Mouse (Mus musculus): ENCODE results near the gene Sox13. TPM values are rescaled to one million over a fixed set of nuclear protein-coding genes. Genes with fewer than 3 reads are reported as not detected.
A peak's percentile ranks its signal among the peaks of the same experiment; 100 is the strongest.
"Not testable (repeated sequence)": the region's sequence is repeated elsewhere in the genome, so short reads cannot be mapped to it uniquely, and the experiment has no call there.

Gene Sox13
- polyA plus RNA-seq, 1 experiment from 2014 or later, result 14.2 TPM

DNA sequence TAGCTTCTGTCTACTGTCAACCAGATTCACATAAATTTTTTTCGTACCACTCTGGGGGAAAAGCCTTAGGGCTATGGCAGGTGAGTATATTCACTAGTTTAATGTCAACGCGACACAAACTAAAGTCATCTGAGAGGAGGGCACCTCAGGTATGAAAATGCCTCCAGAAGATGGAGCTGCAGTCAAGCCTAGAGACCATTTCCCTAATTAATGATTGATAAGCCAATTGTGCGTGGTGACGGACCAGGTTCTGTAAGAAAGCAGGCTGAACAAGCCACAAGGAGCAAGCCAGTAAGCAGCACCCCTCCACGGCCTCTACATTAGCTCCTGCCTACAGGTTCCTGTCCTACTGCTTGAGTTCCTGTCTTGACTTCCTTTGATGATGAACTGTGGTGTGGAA is 63.2 kb downstream of the Sox13 start:
- 93% methylated on average over 6 of the region's 6 CpGs for WGBS
- Histone ChIP-seq H3K27me3 (replicated peaks) (peaks cover 30% of the 10 kb centered on the region), H3K27ac (no peak overlapping the region), H3K9me3 (no peaks in the 10 kb centered on the region), H3K4me1 (peaks cover 10% of the 10 kb centered on the region), H3K36me3 (no peaks in the 10 kb centered on the region), H3K9ac (no peak overlapping the region), H3K4me3 (no peak overlapping the region), H3K4me2 (replicated peaks) (no peak overlapping the region)
- ATAC-seq (ENCODE audit: low FRiP score, low read depth), result no peak

DNA sequence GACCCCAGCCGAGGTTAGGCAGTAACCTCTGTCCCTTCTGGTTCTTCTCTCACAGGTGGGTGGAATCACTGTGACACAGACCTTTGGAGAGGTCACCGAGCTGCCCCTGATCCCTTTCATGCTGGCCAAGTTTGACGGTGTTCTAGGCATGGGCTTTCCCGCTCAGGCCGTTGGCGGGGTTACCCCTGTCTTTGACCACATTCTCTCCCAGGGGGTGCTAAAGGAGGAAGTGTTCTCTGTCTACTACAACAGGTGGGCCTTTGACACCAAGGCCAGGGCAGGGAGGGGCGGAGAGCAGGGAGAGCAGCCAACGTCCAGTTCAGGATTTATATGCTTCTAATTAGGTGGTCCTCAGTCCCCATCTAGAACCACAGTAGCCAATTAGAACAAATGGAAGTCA is 67.8 kb downstream of the Sox13 start:
- no peak overlapping the region for H3K4me3 ChIP-seq
- H3K27ac ChIP-seq, result no peak overlapping the region
- ATAC-seq (ENCODE audit: low FRiP score, low read depth), result no peak
- peaks cover 4% of the 10 kb centered on the region for H3K27me3 ChIP-seq (replicated peaks)
- 63% methylated on average over 8 of the region's 8 CpGs for WGBS
- no peaks in the 10 kb centered on the region for H3K9me3 ChIP-seq
- no peak overlapping the region for H3K4me2 ChIP-seq (replicated peaks)
- no peaks in the 10 kb centered on the region for H3K4me1 ChIP-seq
- H3K9ac ChIP-seq, result no peak overlapping the region
- H3K36me3 ChIP-seq, result no peaks in the 10 kb centered on the region

DNA sequence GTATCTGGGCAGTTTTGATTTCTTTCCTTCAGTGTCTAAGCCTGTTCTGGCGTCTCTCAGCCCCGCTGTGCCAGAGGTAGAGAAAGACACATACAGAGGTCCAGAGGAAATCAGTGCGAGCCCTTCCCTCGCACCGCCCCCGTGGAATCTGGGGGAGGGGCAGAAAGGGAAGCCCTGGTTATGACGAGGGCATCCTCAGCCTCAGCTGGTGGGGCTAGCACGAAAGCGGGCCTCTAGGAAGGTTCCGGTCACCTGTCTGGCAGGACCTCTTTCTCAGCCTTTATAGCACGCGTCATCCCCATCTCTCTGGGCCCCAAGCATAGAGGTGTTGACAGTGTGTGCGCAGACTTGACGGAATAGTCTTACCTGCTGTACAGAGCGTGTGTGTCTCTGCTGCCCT is 68.3 kb downstream of the Sox13 start:
- Histone ChIP-seq H3K27me3 (replicated peaks) (peaks cover 4% of the 10 kb centered on the region), H3K36me3 (no peaks in the 10 kb centered on the region), H3K4me1 (no peaks in the 10 kb centered on the region), H3K4me2 (replicated peaks) (no peak overlapping the region), H3K27ac (no peak overlapping the region), H3K9ac (no peak overlapping the region), H3K4me3 (no peak overlapping the region), H3K9me3 (no peaks in the 10 kb centered on the region)
- no peak for ATAC-seq (ENCODE audit: low FRiP score, low read depth)
- 67% methylated on average over 15 of the region's 15 CpGs for WGBS

DNA sequence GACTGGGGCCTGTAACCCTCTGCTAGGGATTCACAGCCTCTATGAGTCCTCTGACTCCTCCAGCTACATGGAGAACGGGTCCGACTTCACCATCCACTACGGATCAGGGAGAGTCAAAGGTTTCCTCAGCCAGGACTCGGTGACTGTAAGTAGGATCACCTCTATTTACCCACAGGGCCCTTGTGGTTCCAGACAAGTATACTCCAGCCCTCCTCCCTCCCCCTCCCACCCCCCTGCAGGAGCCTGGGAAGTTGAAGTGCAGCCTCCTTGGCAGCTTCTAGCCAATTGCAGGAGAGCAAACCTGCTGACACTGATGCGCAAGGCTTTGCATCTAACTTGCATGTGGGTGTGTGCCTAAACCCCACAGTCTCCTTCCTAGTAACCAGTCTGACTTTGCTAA is 68.7 kb downstream of the Sox13 start:
- H3K4me1 ChIP-seq, result no peaks in the 10 kb centered on the region; the same call in 1 of the 2 replicates
- no peak for ATAC-seq (ENCODE audit: low FRiP score, low read depth)
- WGBS, result 54% methylated on average over 5 of the region's 5 CpGs

DNA sequence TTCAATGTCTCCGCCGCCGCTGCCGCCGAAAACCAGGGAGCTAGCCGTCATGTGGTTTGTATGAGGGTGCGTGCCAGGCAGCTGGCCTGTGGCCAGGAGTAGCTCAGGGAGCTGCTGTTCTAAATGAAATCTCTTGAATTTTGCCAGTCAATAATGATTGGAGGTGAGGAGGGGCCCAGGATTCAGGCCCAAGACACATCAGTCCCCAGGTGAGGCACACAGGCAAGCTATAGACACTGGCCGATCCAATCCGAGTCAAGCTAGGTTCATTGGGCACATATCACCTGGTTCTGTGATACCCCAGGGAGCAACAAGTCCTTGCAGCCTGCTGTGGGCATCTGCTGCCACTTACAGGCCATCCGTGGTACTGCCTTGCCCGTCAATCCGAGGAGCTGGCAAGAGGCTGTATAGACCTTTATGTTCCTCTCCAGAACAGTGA is 70.8 kb downstream of the Sox13 start:
- ATAC-seq (ENCODE audit: low FRiP score, low read depth), result peak; percentile 48; the same call in 1 of the 2 replicates
- H3K9ac ChIP-seq, result no peak overlapping the region
- H3K9me3 ChIP-seq, result no peaks in the 10 kb centered on the region
- no peak overlapping the region for H3K4me2 ChIP-seq (replicated peaks)
- no peaks in the 10 kb centered on the region for H3K36me3 ChIP-seq
- no peaks in the 10 kb centered on the region; the same call in 1 of the 2 replicates for H3K4me1 ChIP-seq
- 55% methylated on average over 12 of the region's 12 CpGs for WGBS
- no peak overlapping the region for H3K4me3 ChIP-seq
- no peaks in the 10 kb centered on the region; the same call in none of the 2 replicates for H3K27me3 ChIP-seq (replicated peaks)
- no peak overlapping the region for H3K27ac ChIP-seq

More for the DNA sequence above, 68.7 kb downstream of the Sox13 start:
- Histone ChIP-seq H3K27ac (no peak overlapping the region), H3K4me3 (no peak overlapping the region), H3K9ac (no peak overlapping the region), H3K9me3 (no peaks in the 10 kb centered on the region), H3K4me2 (replicated peaks) (no peak overlapping the region), H3K36me3 (no peaks in the 10 kb centered on the region), H3K27me3 (replicated peaks) (peaks cover 4% of the 10 kb centered on the region)

DNA sequence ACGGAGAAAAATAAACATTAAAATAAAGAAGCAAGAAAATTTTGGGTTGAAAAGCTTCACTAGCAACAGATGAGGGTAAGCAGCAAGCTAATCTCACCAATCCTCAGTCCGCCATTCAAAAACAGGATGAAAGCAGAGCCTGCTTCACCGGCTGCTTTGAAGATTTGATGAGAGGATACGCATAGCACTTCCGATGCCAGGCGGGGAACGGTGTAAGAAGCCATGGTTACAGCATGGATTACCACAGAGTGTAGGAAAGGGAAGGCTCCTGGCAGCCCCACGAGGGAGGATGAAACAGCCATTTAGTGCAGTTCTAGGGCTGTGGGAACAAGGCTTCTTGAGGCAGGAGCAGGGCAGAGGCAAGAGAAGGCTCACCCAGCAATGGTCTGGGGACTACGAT is 72.4 kb downstream of the Sox13 start:
- H3K4me2 ChIP-seq (replicated peaks), result no peak overlapping the region
- no peak for ATAC-seq (ENCODE audit: low FRiP score, low read depth)
- H3K4me3 ChIP-seq, result no peak overlapping the region
- no peaks in the 10 kb centered on the region for H3K36me3 ChIP-seq
- H3K4me1 ChIP-seq, result no peaks in the 10 kb centered on the region; the same call in 1 of the 2 replicates
- no peaks in the 10 kb centered on the region for H3K9me3 ChIP-seq
- no peak overlapping the region for H3K9ac ChIP-seq
- H3K27me3 ChIP-seq (replicated peaks), result no peaks in the 10 kb centered on the region; the same call in none of the 2 replicates
- no peak overlapping the region for H3K27ac ChIP-seq
- WGBS, result 58% methylated on average over 9 of the region's 9 CpGs

DNA sequence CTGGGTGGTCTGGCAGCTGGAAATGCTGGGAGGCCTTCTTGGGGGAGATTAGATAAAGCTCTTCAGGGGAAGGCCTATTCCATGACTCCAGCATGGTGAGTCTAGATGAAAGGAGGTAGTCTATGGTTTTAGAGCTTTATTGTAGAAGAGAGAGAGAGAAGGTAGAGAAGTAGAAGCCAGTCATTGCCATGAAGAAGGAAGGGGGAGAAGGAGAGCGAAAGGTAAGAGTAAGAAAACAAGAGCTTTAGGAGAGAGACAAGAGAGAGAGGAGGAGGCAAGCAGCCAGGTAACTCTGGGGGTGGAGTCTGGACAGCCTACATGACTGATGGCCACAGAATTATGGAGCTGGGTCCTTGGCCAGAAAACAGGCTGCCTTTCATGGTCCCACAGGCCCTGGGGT is 74.0 kb downstream of the Sox13 start, which contains the start of gene Ren1:
Gene Ren1 (plus strand): TSS at position 301 of the 400 bp plus-strand sequence.
- Histone ChIP-seq H3K9me3 (no peaks in the 10 kb centered on the region), H3K4me1 (no peaks in the 10 kb centered on the region; the same call in 1 of the 2 replicates), H3K27ac (no peak within 1 kb of the TSS), H3K4me3 (no peak within 1 kb of the TSS), H3K4me2 (replicated peaks) (no peak within 1 kb of the TSS), H3K27me3 (replicated peaks) (no peaks in the 10 kb centered on the region; the same call in 1 of the 2 replicates), H3K36me3 (no peaks in the 10 kb centered on the region), H3K9ac (no peak within 1 kb of the TSS)
- 91% methylated on average over 1 of the region's 1 CpGs for WGBS
- ATAC-seq (ENCODE audit: low FRiP score, low read depth), result no peak

DNA sequence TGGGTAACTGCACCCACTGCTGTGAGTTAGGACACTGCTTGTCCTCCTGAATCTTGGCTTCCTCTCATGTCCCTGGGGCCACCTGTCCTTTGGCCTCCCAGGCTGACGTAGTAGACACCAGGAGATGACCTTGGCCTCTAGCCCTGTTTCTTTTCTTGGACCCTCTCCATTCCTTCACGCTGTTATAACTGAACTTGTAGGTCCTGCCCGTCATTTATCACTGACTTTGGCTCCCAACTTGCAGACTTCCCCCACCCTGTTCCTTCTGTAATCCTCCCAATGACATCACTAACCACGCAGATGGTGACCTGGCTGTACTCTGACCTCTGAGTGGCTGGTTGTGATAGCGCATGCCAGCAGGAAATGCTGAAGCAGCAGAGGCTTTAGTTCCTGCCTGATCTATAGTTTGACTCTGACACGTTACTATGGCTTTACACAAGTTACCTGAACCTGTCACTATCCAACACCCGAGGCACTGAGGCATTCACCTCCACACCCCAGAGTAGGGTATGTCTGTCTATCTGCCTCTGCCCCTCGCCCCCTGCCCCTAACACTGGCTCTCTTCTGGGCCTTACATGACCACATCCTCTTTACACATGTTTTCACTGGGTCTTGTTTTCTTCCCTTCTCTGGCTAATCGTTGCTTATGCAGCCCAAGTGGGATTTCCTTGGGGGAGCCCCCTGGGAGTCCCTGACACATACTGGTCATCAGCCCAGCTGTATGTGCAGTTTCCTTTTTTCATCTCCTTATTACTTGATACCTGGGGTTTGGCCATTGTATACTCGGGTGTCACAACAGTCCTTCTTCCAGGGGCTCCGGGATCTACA is 76.3 kb downstream of the Sox13 start:
- Histone ChIP-seq H3K4me2 (replicated peaks) (no peak overlapping the region), H3K27ac (no peak overlapping the region), H3K4me1 (no peaks in the 10 kb centered on the region; the same call in 1 of the 2 replicates), H3K9me3 (no peaks in the 10 kb centered on the region), H3K27me3 (replicated peaks) (no peaks in the 10 kb centered on the region), H3K4me3 (no peak overlapping the region), H3K9ac (no peak overlapping the region), H3K36me3 (no peaks in the 10 kb centered on the region)
- ATAC-seq (ENCODE audit: low FRiP score, low read depth), result no peak
- 76% methylated on average over 11 of the region's 11 CpGs for WGBS

DNA sequence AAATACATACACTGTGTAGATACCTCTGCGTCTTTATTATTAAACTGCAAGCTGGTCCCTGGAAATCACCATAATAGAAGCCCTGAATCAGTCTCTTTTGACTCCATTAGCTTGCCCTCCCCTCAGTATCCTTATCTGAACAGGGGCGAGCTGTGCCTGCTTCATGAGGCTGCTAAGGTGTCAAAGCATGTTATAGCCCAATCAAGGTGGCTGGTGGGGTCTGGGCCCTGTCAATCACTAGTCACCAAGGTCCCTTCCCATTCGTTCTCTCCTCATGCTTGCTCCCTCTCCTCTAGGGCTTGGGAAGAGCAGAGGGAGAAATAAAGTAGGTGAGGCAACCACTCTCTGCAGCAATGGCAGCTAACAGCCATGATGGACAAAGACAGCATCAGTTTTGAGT is 77.0 kb downstream of the Sox13 start:
- no peaks in the 10 kb centered on the region; the same call in 1 of the 2 replicates for H3K4me1 ChIP-seq
- no peaks in the 10 kb centered on the region for H3K27me3 ChIP-seq (replicated peaks)
- no peaks in the 10 kb centered on the region for H3K9me3 ChIP-seq
- H3K4me3 ChIP-seq, result no peak overlapping the region
- no peak for ATAC-seq (ENCODE audit: low FRiP score, low read depth)
- 70% methylated on average over 3 of the region's 3 CpGs for WGBS
- no peak overlapping the region for H3K9ac ChIP-seq
- no peak overlapping the region for H3K27ac ChIP-seq
- H3K36me3 ChIP-seq, result no peaks in the 10 kb centered on the region
- H3K4me2 ChIP-seq (replicated peaks), result no peak overlapping the region

DNA sequence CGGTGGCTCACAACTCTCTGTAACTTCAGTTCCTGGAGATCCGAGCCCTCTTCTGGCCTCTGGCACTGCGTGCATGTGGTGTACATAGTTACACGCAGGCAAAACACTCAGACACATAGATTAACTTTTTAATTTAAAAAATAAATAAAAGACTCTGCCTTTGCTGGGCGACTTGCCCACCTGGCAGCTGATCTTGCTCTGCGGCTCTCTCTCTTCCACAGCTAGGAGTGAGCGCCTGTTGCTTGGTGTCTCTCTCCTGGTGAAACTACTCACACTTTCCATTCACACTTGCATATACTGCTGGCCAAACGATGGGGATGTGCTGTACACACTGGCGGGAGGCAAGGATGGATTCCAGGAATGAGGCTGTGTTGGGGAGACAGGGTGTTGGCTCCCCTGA is 77.6 kb downstream of the Sox13 start:
- H3K4me3 ChIP-seq, result no peak overlapping the region
- no peak for ATAC-seq (ENCODE audit: low FRiP score, low read depth)
- no peak overlapping the region for H3K9ac ChIP-seq
- no peak overlapping the region for H3K4me2 ChIP-seq (replicated peaks)
- H3K27ac ChIP-seq, result no peak overlapping the region
- no peaks in the 10 kb centered on the region for H3K27me3 ChIP-seq (replicated peaks)
- WGBS, result 87% methylated on average over 9 of the region's 9 CpGs
- H3K4me1 ChIP-seq, result no peaks in the 10 kb centered on the region; the same call in 1 of the 2 replicates
- H3K36me3 ChIP-seq, result no peaks in the 10 kb centered on the region
- no peaks in the 10 kb centered on the region for H3K9me3 ChIP-seq

DNA sequence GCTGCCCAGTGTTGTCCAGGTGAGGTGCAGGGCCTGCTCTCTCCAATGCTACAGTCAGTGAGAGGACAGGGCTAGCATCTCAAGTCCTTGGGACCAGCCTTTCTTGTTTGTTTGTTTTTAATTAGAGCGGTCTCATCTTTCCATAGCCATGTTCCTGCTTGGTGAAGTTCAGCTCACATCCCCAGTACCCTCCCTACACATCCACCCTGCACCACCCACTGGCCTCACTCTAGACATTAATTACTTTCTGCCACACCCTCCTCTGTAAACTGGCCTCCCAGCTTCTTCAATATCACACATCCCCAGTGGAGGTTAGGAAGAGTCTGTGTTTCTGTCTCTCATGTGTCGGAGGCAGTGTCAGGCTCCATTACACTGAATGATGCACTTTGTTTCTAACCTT is 79.8 kb downstream of the Sox13 start:
- no peak overlapping the region for H3K9ac ChIP-seq
- H3K9me3 ChIP-seq, result no peaks in the 10 kb centered on the region
- H3K4me3 ChIP-seq, result no peak overlapping the region
- H3K27me3 ChIP-seq (replicated peaks), result no peaks in the 10 kb centered on the region
- no peak for ATAC-seq (ENCODE audit: low FRiP score, low read depth)
- H3K36me3 ChIP-seq, result no peaks in the 10 kb centered on the region
- no peaks in the 10 kb centered on the region for H3K4me1 ChIP-seq
- no peak overlapping the region for H3K4me2 ChIP-seq (replicated peaks)
- WGBS, result 87% methylated on average over 2 of the region's 2 CpGs
- H3K27ac ChIP-seq, result no peak overlapping the region

DNA sequence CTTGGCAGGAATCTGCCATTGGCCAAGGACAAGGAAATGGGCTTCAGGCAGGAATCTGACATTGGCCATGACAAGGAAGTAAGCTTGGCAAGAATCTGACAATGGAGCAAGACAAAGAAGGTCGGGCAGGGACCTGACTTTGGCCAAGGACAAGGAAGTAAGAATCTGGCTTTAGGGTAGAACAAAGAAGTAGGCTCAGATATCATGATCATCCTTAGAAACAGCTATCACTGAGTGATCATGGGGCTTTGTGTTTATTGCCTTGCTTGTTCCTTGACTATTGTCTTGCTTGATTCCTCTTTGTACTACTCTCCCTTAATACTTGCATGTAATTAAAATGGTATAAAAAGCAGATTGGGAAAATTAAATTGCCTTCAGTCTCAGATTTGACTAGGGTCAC is 83.8 kb downstream of the Sox13 start:
- H3K4me1 ChIP-seq; H3K4me3 ChIP-seq; H3K27ac ChIP-seq; H3K27me3 ChIP-seq (replicated peaks); ATAC-seq (ENCODE audit: low FRiP score, low read depth); H3K9me3 ChIP-seq; H3K36me3 ChIP-seq; H3K4me2 ChIP-seq (replicated peaks); H3K9ac ChIP-seq: not testable (repeated sequence)
- 64% methylated on average over 1 of the region's 1 CpGs for WGBS

DNA sequence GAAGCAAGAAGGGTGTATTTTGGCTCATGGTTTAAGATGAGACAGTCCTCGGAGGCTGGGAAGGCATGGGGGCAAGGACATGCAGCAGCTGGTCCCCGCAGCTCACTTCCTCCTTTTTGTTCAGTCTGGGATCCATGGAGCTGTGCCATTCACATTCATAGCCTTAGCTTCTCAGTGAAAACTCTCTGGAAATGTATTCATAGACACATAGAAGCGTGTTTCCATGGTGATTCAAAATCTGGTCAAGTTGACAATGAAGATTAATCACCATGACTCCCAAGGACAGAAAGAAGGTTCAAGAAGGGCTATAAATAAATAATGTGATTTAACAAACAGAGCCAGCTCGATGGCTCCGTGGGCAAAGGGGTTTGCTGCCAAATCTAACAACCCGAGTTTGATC is 90.2 kb downstream of the Sox13 start:
- H3K4me2 ChIP-seq (replicated peaks), result no peak overlapping the region
- H3K27ac ChIP-seq, result no peak overlapping the region
- no peak for ATAC-seq (ENCODE audit: low FRiP score, low read depth)
- no peaks in the 10 kb centered on the region for H3K9me3 ChIP-seq
- H3K9ac ChIP-seq, result no peak overlapping the region
- H3K4me3 ChIP-seq, result no peak overlapping the region
- H3K4me1 ChIP-seq, result peaks cover 16% of the 10 kb centered on the region
- 71% methylated on average over 6 of the region's 6 CpGs for WGBS
- H3K36me3 ChIP-seq, result no peaks in the 10 kb centered on the region
- peaks cover 21% of the 10 kb centered on the region for H3K27me3 ChIP-seq (replicated peaks)

Measured in neural tube, embryonic 12.5 days (tissue).